Mouse (Mus musculus): ENCODE measurements around the gene H2afv.
"Not testable (repeated sequence)": the region's sequence is repeated elsewhere in the genome, so short reads cannot be mapped to it uniquely, and the experiment has no call there.

H2afv gene

DNA sequence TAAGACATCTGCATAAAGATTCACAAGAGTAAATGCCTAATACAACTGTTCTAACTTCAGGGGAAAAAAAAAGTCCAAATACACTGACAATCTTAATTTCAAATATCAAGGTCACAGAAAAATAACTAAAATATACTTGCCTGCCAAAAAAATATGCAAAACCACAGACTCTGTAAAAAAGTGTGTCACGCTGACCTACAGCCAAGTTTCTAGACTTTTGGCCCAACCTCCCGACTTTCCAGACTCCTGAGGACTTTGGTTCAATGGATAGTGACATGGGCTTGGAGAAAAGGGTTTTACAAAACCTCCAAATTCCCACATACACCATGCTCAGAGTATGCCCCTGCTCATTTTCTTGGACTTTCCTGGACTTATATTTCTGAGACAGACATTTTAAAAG, 24.3 kb upstream of the H2afv start:
- peak; percentile 47 for DNase-seq (ENCODE audit: low spot score)

- DNase-seq (ENCODE audit: low spot score) = no peak
These were observed 20.9 kb upstream of the H2afv start for GRCm38 (mm10) chr11:6465122-6465521.

- no peak for DNase-seq (ENCODE audit: low spot score)
These were observed 19.1 kb upstream of the H2afv start for GRCm38 (mm10) chr11:6463159-6463837.

DNA sequence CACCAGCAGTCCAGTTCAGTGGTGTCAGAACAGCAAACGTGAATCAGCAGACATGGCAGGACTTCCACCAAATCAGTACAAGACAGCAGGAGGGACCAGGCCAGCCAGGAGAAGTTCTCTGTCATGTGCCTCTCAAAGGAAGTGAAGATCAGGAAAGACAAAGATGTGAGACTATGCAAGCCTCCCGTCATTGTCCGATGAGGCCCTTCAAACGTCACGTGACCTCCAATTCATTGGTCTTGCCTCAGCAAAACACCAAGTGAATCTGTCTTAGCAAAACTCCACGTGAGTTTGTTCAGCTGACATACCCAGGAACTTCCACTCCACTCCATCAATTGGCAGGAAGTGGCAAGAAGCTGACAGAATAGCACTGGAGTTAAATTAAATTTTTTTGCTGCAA, 11.8 kb upstream of the H2afv start:
- no peak for DNase-seq (ENCODE audit: low spot score)

DNA sequence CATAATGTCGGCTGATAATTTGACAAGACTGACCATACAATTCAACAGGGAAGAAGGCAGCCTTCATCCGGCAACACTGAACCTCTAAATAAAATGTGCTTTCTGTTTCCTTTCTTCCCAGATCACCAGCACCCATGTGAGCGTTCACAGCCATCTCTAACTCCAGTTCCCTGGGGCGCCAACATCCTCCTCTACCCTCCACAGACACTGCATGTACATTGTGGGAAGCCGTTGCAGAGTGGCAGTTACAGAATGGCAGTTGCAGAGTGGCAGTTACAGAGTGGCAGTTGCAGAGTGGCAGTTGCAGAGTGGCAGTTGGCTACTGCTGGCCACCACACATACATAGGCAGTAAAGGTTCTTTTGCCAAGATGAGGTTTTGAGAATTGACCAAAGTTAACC, 3.9 kb upstream of the H2afv start:
- not testable (repeated sequence) for DNase-seq (ENCODE audit: low spot score)

DNA sequence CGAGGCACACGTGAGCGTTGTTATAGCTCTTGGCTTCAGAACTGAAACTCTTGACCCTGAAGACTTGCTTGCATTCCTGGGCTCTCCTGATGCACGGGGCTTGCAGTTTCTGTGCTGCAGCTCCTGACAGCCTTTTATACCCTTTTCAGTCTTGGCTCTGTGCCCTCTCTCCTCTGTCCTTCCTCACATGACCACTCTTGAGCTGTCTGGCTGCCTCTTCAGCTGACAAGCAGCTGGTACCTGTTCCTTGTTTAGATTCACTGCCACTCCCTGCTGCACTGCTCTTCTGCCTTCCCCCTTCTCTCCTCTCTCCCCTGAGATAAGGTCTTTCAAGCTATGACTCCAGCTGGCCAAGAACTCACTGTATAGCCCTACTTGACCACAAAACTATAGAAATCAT, 3.2 kb upstream of the H2afv start:
- no peak for DNase-seq (ENCODE audit: low spot score)

DNA sequence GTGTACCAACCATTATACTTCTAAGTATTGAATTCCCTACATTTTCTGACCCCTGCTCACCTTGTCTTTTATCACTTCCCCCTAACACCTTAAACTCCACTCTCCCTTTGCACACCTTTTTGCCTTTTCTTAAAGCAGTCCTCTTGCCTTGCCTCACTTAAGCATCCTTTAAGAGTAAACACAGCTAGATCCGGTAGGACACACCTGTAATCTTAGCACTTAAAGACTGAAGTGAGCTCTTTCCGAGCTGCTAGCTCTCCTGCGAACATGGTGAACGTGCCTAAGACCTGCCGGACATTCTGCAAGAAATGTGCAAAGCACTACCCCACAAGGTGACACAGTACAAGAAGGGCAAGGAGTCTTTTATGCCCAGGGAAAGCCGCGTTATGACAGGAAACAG, 1.7 kb upstream of the H2afv start:
- DNase-seq (ENCODE audit: low spot score) = no peak

DNA sequence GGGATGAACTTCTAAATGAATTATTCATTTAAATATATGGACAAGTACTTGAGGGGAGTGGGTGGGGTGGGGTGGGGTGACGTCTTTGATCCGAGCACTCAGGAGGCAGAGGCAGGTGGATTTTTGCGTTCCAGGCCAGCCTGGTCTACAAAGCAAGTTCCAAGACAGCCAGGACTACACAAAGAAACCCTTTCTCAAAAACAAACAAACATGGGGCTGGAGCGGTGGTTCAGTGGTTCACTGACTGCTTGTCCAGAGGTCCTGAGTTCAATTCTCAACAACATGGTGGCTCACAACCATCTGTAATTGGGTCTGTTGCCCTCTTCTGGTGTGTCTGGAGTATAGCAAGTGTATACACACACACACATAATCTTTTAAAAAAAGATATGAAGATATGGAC, 1.2 kb upstream of the H2afv start:
- no peak for DNase-seq (ENCODE audit: low spot score)

DNA sequence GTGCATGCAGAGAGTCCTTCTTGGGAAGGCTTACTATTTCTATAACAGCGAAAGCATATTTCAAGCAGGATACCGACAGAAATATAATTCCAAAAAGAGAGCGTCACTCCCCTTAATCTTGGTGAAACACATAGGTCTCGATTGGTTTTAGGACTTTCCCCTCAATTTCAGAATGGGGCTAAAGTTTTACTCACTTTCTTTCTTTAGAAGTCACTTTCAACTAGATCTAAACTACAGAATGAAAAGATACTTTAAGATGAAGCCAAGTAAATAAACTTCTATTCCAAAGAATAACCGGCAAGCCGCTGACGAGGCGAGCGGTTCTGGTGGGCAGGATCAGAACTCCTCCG, 541 bp downstream of the H2afv start:
- DNase-seq (ENCODE audit: low spot score) = no peak

DNA sequence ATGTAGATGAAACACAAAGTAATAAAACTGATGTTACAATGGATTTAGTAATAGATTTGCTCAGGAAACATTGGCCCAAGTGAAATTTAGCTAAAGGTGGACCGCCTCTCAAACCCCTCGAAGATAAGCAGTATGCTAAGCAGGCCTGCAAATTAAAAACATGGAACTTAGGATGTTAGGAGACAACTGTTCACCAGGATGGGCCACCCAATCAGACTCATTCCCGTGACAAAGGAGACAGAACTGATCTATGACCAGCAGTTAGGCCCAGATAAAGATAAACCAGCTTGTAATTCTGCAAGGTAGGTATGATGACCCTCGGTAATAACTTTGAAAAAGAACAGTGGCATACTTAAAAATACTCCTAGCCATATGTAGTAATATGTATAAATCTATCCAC, 1.1 kb downstream of the H2afv start:
- DNase-seq (ENCODE audit: low spot score) = no peak

DNA sequence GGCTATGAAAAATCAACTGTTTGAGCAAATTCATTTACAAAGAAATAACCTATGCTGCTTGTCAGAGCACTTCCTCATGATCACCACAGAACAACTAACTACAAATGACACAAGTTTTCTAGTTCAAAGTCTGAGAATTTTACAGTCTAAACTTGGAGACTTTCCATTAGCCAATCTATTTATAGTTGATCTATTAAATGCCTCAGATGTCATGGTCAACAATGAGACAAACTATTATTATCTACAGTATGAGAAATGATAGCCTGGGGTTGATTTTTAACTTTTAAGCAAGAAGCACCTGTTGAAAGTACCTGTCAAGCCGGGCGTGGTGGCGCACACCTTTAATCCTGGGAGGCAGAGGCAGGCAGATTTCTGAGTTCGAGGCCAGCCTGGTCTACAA, 1.7 kb downstream of the H2afv start:
- DNase-seq (ENCODE audit: low spot score) = no peak

- no peak for DNase-seq (ENCODE audit: low spot score)
These were observed 4.1 kb downstream of the H2afv start for GRCm38 (mm10) chr11:6440171-6440570.

- no peak for DNase-seq (ENCODE audit: low spot score)
These were observed 6.6 kb downstream of the H2afv start for GRCm38 (mm10) chr11:6437667-6438066.

GRCm38 (mm10) chr11:6436442-6436841, 7.8 kb downstream of the H2afv start:
- DNase-seq (ENCODE audit: low spot score) = no peak

DNA sequence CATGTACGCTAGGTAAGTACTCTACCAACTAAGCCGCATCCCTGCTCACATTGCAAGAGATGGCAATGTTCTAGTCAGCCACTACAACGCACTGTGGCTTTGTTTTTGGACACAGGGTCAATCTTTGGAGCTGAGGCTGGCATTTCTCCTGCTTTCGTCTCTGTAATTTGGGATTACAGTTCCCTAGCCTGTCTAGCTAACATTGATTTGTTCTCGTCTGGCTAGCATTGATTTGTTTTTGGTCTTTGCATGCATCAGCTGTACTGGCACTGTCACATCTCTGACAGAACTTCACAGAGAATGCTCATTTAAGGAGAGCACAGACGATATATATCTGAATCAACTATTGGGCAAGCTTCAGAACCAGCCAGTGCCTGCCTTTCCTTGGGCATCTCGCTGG, 14.1 kb downstream of the H2afv start:
- DNase-seq (ENCODE audit: low spot score) = no peak

GRCm38 (mm10) chr11:6420722-6421350, 23.4 kb downstream of the H2afv start:
- no peak for DNase-seq (ENCODE audit: low spot score)

DNA sequence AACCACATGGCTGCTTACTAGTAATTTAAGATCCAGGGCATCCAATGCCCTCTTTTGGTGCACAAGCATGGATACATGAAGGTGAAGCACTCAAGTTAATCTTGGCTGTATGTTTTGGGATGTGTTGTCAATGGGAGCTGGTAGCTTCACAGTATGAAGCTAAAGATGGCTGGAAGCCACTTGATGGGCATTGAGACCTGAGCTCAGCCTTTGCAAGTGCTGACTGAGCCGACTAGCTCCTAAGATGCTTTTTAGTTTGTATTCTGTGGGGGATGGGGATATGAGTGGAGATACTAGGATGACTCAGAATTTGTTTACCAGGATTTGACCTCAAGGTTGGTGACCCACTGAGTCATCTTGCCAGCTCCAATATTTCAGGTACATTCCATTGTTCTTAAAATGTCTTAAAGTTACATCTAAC, 23.9 kb downstream of the H2afv start:
- DNase-seq (ENCODE audit: low spot score) = no peak

- DNase-seq (ENCODE audit: low spot score) = not testable (repeated sequence)
These were observed 25.1 kb downstream of the H2afv start for GRCm38 (mm10) chr11:6419156-6419555.

DNA sequence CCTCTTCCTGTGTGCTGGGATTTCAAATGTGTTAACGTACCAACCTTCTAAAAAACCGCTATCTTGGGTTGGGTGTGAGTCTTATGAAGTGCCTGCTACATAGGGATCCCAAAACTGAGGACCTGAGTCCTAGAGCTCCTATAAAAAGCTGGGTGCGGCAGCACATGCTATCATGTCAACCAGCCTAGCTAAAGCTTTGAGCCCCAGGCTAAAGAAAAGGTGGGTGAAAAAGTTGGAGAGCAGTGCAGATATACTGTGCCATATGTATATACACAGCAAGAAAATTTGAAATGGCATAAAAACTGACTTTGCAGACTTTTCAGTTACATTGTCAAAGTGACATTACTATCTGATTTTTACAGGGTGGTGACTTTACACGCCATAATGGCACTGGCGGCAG, 25.5 kb downstream of the H2afv start:
- DNase-seq (ENCODE audit: low spot score) = no peak

- no peak for DNase-seq (ENCODE audit: low spot score)
These were observed 26.8 kb downstream of the H2afv start for GRCm38 (mm10) chr11:6417490-6417889.

- DNase-seq (ENCODE audit: low spot score) = no peak
These were observed 27.2 kb downstream of the H2afv start for GRCm38 (mm10) chr11:6417069-6417468.

DNA sequence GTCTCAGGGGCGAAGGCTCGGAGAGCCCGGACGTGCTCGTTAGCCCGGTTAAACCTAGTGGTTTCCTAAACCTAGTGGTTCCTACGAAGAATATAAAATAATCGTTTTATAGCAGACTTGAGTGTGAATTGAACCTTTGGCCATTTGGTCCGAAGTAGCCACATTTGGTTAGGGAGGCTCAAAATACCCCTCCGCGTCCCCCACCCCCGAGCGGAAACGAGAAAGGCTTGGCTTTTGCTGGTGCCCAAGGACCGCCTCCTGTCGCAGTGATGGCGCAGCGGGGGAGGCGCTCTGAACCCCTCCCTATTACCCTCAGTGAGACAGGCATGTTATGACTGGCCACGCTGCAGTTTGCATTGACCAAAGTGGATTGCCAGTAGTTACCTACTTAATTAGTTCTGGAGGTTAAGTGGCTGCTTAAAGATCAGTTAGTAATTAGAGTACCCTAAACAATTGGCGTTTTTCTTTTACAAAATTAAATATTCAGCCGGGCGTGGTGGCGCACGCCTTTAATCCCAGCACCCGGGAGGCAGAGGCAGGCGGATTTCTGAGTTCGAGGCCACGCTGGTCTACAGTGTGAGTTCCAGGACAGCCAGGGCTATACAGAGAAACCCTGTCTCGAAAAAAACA, 27.7 kb downstream of the H2afv start:
- peak; percentile 71 for DNase-seq (ENCODE audit: low spot score)

DNA sequence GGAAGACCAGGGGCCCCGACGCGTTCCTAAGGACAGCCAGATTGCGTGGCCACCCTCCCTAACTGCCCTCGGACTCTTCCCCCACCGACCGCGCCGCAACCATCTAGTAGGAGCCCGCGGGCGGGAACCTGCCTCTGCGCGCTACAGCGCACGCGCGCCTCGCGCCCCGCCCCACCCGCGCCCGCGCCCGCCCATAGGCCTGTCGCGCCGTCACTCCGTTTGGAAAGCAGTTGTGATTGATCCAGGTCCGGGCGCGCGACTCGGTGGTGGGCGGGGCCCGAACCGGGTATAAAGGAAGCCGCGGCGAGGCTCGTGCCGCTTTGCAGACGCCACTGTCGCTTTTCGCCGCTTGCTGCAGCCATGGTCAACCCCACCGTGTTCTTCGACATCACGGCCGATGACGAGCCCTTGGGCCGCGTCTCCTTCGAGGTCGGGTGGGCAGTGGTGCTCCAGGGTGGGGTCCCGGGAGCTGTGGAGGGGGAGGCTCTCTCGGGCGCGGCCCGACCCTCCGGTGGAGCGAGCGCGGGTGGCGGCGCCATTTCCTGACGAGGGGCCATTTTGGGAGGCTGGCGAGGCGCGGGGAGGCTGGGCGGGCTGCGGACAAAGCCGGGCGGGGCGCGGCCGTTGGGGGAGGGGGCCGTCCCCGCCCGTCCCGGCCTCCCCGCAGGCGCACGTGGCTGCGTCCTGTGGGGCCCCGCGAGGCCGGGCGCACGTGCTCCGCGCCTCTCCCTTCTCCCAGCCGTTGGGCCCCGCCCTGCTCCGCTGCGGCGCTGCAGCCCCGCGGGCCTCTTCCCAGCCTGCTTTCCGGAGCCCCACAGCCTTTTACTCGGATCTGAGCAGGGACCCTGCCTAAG, 28.5 kb downstream of the H2afv start:
- peak; percentile 95 for DNase-seq (ENCODE audit: low spot score)
